Mouse (Mus musculus) ES-E14 (cell line): ENCODE data around the gene Plcg2.

Source experiments
- CHD2 ChIP-seq: IDR thresholded peaks from 2 replicates; pipeline ENCODE4 v1.6.1; 2014; ENCODE audit warnings: mild to moderate bottlenecking, low read depth, low read length, inconsistent platforms
- MAFK ChIP-seq: IDR thresholded peaks from 2 replicates; pipeline ENCODE4 v1.6.1; 2014; ENCODE audit warnings: mild to moderate bottlenecking, low read depth, low read length, inconsistent platforms; ENCODE audit not compliant: insufficient read depth

DNA sequence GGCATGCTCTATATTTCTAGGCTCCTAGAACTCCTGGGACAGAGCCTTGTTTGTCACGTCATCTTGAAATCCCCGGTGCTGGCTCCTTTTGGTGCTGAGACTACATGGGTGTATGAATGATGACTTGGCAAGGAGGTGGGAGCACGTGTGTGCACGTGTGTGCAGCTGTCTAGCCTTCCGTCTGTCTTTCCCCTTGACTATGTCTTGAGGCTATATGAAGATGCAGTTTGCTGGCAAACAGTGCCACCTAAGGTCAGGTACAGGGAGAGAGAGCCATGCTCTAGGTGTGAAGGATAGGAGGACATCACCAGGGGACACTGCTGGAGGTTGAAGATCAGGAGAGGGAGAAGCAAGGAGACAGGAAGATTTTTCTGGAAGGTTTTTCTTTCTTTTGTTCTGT lies 49.9 kb downstream of the Plcg2 start:
- no peak for TF ChIP-seq CHD2
- no peak for TF ChIP-seq MAFK
